Mouse (Mus musculus): ENCODE results near the gene Chchd6.

GRCm38 (mm10) chr6:89613336-89614106, 18.1 kb upstream of the Chchd6 start:
- TF ChIP-seq POLR2A (IDR thresholded peaks at IDR 0.05; ENCODE audit: borderline replicate concordance, extremely low read depth, low read depth, low read length): no peak
- TF ChIP-seq CTCF (IDR thresholded peaks at IDR 0.05; ENCODE audit: insufficient read depth, low read length): no peak
